Mouse (Mus musculus): ENCODE results near the gene Gm2888. TPM values are rescaled to one million over a fixed set of nuclear protein-coding genes. Genes with fewer than 3 reads are reported as not detected.
"Not testable (repeated sequence)": the region's sequence is repeated elsewhere in the genome, so short reads cannot be mapped to it uniquely, and the experiment has no call there.

The Gm2888 gene
- total RNA-seq (2014; rRNA removed) (not detected in 2 replicates), polyA plus RNA-seq (2015; fragmentation: Nextera tagmentation; extraction: Ambion mirVana) (not detected in 2 replicates)

GRCm38 (mm10) chr14:3029702-3030101, at the start of gene Gm2888:
Gene Gm2888 (plus strand): TSS chr14:3030002.
- H3K4me2 ChIP-seq (ENCODE audit: low read depth, low read length); ATAC-seq; H3K36me3 ChIP-seq (ENCODE audit: insufficient read depth, low read length); H3K27ac ChIP-seq; H3K9me3 ChIP-seq (ENCODE audit: low read length); H3K4me3 ChIP-seq (ENCODE audit: low read length); H3K27me3 ChIP-seq (ENCODE audit: insufficient read depth, low read length); H3K4me1 ChIP-seq (ENCODE audit: insufficient read depth, low read length); H3K9ac ChIP-seq (replicated peaks; ENCODE audit: low read length); DNase-seq (ENCODE audit: low spot score): not testable (repeated sequence)
- WGBS: 79% methylated on average over 2 of the region's 3 CpGs

- DNase-seq (ENCODE audit: low spot score): peak; percentile 57
- WGBS: 7% methylated on average over 14 of the region's 40 CpGs
Measured at GRCm38 (mm10) chr14:3048727-3049512, 19.1 kb downstream of the Gm2888 start, which contains the start of gene Gm2897. Gene Gm2897 (plus strand): TSS chr14:3049285.

GRCm38 (mm10) chr14:3049513-3049800, 19.7 kb downstream of the Gm2888 start:
- not testable (repeated sequence) for H3K27me3 ChIP-seq (ENCODE audit: insufficient read depth, low read length); H3K9me3 ChIP-seq (ENCODE audit: low read length); H3K36me3 ChIP-seq (ENCODE audit: insufficient read depth, low read length); ATAC-seq; H3K4me1 ChIP-seq (ENCODE audit: insufficient read depth, low read length); H3K9ac ChIP-seq (replicated peaks; ENCODE audit: low read length)
- peak overlapping the region; percentile 57 for H3K4me2 ChIP-seq (ENCODE audit: low read depth, low read length)
- H3K4me3 ChIP-seq (ENCODE audit: low read length): peak overlapping the region; percentile 44
- peak overlapping the region; percentile 71; the same call in 1 of the 2 replicates for H3K27ac ChIP-seq
- 0% methylated on average over 9 of the region's 20 CpGs for WGBS
- peak; percentile 1 for DNase-seq (ENCODE audit: low spot score)

More at GRCm38 (mm10) chr14:3048727-3049512, 19.1 kb downstream of the Gm2888 start, which contains the start of gene Gm2897:
- not testable (repeated sequence) for H3K9me3 ChIP-seq (ENCODE audit: low read length); H3K36me3 ChIP-seq (ENCODE audit: insufficient read depth, low read length); H3K27me3 ChIP-seq (ENCODE audit: insufficient read depth, low read length); H3K9ac ChIP-seq (replicated peaks; ENCODE audit: low read length); H3K4me1 ChIP-seq (ENCODE audit: insufficient read depth, low read length)
- peak within 1 kb of the TSS; percentile 57 for H3K4me2 ChIP-seq (ENCODE audit: low read depth, low read length)
- H3K4me3 ChIP-seq (ENCODE audit: low read length): peak within 1 kb of the TSS; percentile 44
- peak within 1 kb of the TSS; percentile 71 for H3K27ac ChIP-seq
- TF ChIP-seq CTCF (IDR thresholded peaks at IDR 0.05; ENCODE audit: low read depth): peak; percentile 17
- ATAC-seq: 0 out of 2 replicates have a peak, but pooled peaks have one; percentile 51

GRCm38 (mm10) chr14:3050087-3050486, 20.3 kb downstream of the Gm2888 start:
- peak; percentile 34 for TF ChIP-seq CTCF (IDR thresholded peaks at IDR 0.05; ENCODE audit: low read depth)
- WGBS: 4% methylated on average over 5 of the region's 8 CpGs
- not testable (repeated sequence) for H3K9me3 ChIP-seq (ENCODE audit: low read length); DNase-seq (ENCODE audit: low spot score); H3K4me2 ChIP-seq (ENCODE audit: low read depth, low read length); H3K27me3 ChIP-seq (ENCODE audit: insufficient read depth, low read length); H3K4me3 ChIP-seq (ENCODE audit: low read length); H3K4me1 ChIP-seq (ENCODE audit: insufficient read depth, low read length); H3K27ac ChIP-seq; ATAC-seq; H3K9ac ChIP-seq (replicated peaks; ENCODE audit: low read length); H3K36me3 ChIP-seq (ENCODE audit: insufficient read depth, low read length)

Other genes starting within 250 kb of the Gm2888 start
- gene Gm2897, start 19.3 kb downstream of the Gm2888 start, total RNA-seq (2014; rRNA removed): 4.7 and 8.0 TPM in 2 replicates
- 10.9 and 11.8 TPM in 2 replicates for gene Gm2897, start 19.3 kb downstream of the Gm2888 start, polyA plus RNA-seq (2015; fragmentation: Nextera tagmentation; extraction: Ambion mirVana)
- gene Gm10340, start 104.0 kb downstream of the Gm2888 start, total RNA-seq (2014; rRNA removed): not detected in 2 replicates
- gene Gm10340, start 104.0 kb downstream of the Gm2888 start, polyA plus RNA-seq (2015; fragmentation: Nextera tagmentation; extraction: Ambion mirVana): not detected in 2 replicates
- 1.6 TPM in 1 of 2 replicates, not detected in the other for gene Gm5795, start 158.3 kb downstream of the Gm2888 start, total RNA-seq (2014; rRNA removed)
- gene Gm5795, start 158.3 kb downstream of the Gm2888 start, polyA plus RNA-seq (2015; fragmentation: Nextera tagmentation; extraction: Ambion mirVana): 0.19 and 0.20 TPM in 2 replicates
- gene D830030K20Rik, start 178.5 kb downstream of the Gm2888 start, total RNA-seq (2014; rRNA removed): 10.3 and 13.3 TPM in 2 replicates
- gene D830030K20Rik, start 178.5 kb downstream of the Gm2888 start, polyA plus RNA-seq (2015; fragmentation: Nextera tagmentation; extraction: Ambion mirVana): 29.5 and 31.8 TPM in 2 replicates